Mouse (Mus musculus) forelimb bud, embryonic 11.5 days (tissue): ENCODE data around the gene 4930474N05Rik.

Source experiments
- DNase-seq: peaks from one replicate; pipeline ENCODE4 v3.0.0-alpha.2; 2012; ENCODE audit warnings: low read depth, low spot score

The 4930474N05Rik gene

DNA sequence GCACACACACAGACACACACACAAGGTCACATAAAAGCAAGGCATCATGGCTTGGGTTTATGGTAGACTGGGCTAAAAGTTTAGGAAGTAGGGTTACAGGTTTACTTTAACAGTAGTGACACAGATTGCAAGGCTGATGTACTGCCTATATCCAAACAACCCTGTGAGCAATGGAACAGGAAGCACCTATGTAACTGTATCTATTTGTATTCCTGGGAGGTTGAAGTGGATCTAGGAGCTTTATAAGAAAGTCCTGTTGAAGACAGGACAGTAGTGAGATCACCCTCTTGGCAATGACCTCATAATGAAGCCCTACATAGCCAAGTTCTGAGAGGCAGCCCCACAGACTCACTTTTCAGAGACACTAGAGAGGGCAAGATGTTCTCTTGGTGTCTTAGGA lies at the start of gene 4930474N05Rik:
Gene 4930474N05Rik, plus strand, starts transcription at position 301 of the 400 bp plus-strand sequence.
- no peak for DNase-seq

DNA sequence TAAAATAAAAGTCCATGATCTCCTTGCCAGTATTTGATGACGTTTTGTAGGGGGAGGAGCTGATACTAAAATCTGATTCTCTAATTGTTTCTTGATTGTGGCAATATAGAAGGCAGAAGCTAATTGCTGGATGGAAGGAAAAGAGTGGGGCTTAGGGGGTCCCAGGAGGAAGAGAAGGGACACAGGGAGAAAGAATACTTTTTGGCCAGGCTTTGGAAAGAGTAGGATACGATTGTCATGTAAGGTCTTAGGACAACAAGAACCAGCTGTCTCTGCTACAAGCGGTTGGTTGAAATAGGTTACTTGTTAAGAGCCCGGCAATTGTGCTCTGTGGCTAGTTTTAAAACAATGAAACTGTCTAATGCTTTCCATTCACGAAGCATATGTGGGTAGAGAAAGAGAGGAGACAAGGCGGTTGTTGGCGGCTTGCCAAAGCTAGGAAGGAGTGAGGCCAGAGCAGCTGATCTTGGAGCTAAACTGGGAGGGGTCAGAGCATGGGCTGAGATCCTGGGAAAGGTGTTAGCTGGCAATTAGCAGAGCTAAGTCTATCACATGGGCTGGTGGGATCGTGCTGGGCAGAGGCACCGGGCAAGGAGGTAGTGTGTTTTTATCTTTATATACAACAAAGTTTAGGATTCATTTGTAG lies 45.8 kb upstream of the 4930474N05Rik start:
- DNase-seq = peak; percentile 20

DNA sequence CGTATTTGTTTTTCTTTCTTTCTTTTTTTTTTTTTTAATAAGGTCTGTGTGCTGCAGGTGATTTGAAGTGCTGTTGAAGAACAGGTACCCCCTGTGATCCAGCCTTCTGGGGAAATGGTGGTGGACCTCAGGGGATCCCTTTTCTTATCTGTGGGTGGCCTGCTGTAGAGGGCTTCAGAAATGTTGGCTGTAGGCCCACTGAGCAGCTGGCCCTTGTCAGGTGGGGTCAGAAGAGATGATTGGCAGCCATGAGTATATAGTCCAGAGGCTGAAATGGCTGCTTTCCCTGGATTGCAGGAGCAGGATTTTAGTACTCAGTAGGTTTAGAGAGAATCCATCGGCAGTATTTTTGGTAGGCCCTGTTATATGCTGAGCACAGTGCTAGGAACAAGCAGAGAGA lies 41.4 kb upstream of the 4930474N05Rik start:
- no peak for DNase-seq

DNA sequence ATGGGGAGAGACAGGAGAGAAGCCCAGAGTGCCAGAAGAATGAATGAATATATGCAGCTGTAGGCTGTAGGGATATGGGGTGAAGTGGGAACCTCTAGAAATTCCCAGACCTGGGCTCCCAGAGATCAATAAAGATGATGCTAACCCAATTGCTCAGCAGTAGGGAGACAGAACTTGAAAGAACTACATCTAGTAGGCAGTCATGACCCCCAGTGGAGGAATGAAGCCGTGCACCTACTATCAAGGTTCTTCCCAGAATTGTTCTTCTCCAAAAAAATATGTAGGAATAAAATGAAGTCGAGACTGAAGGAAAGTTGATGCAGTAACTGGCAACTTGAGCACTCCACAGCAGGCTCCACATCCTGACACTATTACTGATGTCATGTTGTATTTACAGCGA lies 3.8 kb downstream of the 4930474N05Rik start:
- no peak for DNase-seq

DNA sequence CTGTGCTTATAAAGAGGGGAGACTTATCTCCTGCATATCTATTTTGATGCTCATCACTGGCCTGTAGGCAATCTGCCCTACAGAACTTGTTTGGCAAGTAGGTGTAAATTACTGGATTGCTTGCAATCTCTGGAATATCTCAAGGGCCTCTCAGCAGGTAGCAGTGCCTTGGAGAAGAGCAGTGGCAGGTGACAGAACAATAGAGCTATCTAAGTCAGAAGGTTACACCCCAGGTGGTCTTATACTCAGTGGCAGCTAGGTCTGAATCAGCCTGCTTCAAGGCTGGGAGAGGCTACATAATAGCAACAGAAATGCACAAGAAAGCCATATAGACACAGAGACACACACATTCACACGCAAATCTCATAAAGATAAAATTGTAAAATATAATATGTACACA lies 4.9 kb downstream of the 4930474N05Rik start:
- DNase-seq = no peak

DNA sequence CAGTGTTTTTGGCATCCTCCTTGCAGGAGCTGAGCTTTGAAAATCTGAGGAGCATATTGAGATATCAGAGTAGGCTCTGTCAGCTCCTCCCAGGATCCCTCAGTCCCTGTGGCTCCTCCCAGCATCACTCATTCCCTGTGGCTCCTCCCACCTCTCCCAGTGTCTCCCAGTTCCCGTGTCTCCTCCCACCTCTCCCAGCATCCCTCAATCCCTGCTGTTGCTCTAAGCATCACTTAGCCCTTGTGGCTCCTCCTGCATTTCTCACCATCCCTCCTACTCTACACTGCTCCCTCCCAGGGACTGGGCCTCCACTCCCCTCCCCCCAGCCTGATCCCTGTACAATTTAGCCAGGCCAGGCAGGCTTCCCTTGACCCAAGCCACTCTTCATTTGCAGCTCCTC lies 6.0 kb downstream of the 4930474N05Rik start:
- no peak for DNase-seq

DNA sequence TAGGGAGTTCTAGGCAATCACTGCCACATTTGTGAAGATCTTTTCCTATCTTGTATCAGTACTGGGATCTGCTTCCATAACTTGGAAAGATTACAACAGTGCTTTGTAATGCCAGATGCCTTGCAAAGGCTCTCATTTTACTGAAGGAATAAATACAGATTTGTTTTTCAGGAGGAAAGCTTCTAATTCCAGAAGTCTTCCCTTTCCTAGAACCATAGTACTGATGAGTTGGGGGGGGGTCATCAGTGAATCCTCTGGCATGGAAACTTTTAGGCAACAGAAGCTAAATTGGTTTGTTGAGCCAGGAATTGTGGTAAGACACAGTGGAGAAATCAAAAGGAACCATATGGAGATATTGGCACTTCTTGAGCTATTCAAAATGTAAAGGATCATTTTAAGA lies 19.8 kb downstream of the 4930474N05Rik start:
- DNase-seq = no peak

DNA sequence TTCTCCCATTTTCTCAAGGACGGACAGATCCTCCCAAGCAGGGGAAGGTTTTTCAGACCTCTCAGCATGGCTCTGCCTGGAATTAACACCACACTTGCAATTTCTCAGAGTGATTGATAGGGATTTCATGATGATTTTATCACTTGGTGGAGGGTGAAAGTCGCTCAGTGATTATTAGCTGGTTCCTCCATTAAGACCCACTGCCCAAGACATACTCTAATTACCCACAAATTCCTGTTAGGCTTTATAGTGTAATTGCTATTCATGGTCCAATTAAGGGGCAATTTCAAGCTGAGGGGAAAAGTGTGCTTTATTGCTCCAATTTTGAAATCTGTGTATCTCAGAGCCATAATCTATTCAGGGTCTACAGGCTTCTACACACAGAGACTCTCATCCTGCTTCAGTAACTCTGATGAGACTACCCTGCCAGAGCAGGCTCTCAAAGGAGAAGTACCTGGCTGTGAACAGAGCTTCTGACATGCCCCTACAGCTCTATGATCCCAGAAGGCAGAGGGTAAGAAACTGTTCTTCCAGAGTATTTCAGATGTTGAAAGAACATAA lies 29.1 kb downstream of the 4930474N05Rik start:
- DNase-seq = no peak

DNA sequence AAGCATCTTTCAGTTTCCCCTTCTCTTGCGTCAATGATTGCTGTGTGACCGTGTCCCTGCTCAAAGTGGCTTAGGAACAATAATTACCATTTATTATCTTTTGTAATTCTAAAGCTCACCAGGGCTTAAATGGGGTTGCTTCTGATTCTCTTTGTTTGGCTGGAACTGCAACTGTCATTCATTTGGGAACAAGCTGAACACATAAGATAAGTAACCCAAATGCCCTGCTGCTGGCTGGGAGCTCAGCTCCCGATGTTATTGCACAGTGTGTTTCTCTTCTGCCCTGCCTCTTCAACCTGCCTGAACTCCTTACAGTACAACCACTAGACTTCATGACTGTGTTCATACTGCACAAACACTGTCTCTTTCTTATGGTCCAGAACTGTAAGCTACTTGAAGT lies 41.0 kb downstream of the 4930474N05Rik start:
- no peak for DNase-seq

DNA sequence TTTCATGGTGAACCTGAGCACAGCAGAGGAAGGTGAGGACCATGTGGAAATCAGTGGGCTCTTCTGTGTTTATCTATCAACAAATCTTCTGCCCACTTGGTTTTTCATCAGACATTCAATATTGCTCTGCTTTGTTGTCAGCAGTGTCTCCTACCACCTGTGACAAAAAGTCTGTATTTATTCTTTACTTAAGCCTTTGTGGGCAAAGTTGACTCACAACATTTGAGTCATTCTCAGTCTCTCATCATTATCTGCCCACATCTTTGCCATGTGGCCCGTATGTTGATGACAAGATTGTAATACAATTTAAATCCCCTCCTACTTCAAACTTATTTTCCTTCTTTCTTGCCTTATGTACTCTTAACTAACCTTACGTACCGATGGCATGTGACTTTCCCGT lies 43.0 kb downstream of the 4930474N05Rik start:
- no peak for DNase-seq

DNA sequence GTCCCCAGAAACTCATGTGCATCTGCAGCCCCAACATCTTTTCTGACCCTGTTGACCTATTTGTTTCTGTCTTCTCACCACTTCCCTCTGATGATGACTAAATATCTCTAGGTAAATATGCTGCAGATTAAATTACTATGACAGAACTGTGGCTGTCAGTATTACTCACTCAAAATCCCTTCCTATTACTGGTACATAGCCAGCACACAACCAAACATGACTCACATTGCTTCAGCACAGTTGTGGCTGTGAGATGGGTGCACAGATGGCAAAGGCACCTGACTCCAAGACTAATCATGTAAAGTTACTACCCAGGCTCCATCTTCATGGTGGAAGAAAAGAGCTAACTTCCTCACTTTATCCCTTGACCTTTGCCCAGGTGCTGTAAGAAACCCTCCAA lies 50.5 kb downstream of the 4930474N05Rik start:
- DNase-seq = no peak
